26 mouse cellular contexts compared by ENCODE assay signal in the genomic region with DNA sequence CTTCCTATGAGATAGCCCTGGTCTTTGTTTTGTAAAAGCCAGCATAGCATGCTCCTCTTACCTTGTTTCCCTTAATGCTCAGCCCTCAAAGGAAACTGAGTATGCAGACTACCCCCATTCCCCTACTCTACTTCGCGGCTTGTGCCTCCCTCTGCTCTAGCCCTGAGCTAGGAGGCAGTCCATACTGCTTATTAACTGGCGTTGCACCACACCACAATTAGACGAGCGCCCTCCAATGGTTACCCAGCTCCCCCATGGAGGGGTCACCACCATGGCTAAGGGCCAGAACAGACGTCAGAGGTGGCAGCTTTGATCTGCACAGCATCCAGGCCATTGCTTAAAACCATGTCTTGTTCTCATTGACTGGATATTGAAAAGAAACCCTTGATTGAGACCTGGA. TPM values are rescaled to one million over a fixed set of nuclear protein-coding genes. Genes with fewer than 3 reads are reported as not detected.
DNase-seq lines count a peak whose midpoint lies in the region; ATAC-seq and TF ChIP-seq lines count a peak whose summit lies in the region.
"Had no signal": no experiment of that assay in that cellular context is flagged by ENCODE, and none has a peak within 500 bp of the region (broad histone marks: within the 10 kb centered on the region; RNA-seq: fewer than 3 reads in every experiment).

No protein-coding gene starts in this region.

- intact Hi-C loops in heart, postnatal 10 days (cut with DNase I): no loop called here

- DNase-seq in retina, postnatal 1 day: peak; percentile 19
- no peak for DNase-seq in retina, embryonic 14.5 days (ENCODE audit: low spot score)
- peak; percentile 80 to 83 for DNase-seq in heart, postnatal 10 days
- no peak for DNase-seq in thymus, postnatal 36 days
- DNase-seq in forebrain, embryonic 11.5 days (ENCODE audit: low spot score): no peak
- DNase-seq: adrenal gland, adult 2 months; cerebellum, adult 11-12 months; cerebellum, postnatal 36 days; gastrocnemius, postnatal 36 days; kidney, adult 18-20 months; left cerebral cortex, postnatal 4 days; liver; right cerebral cortex, postnatal 14 days; thymus, postnatal 14 days had no signal

- no peaks in the 10 kb centered on the region for H3K27me3 ChIP-seq in heart, embryonic 12.5 days (replicated peaks)
- H3K27me3 ChIP-seq in myocyte (ENCODE audit: control insufficient read depth, insufficient read depth, insufficient read length): no peaks in the 10 kb centered on the region
- no peaks in the 10 kb centered on the region for H3K27me3 ChIP-seq in intestine, embryonic 15.5 days (replicated peaks)
- H3K27me3 ChIP-seq in forebrain, embryonic 11.5 days (ENCODE audit: control insufficient read depth, insufficient read depth, low read length): no peaks in the 10 kb centered on the region
- H3K27me3 ChIP-seq: embryonic facial prominence, embryonic 15.5 days; liver, embryonic 15.5 days had no signal

- peak overlapping the region; percentile 77 for H3K4me2 ChIP-seq in heart, embryonic 12.5 days
- peak overlapping the region; percentile 63 for H3K4me2 ChIP-seq in myocyte (ENCODE audit: low read depth)
- no peak overlapping the region for H3K4me2 ChIP-seq in intestine, embryonic 15.5 days (replicated peaks)
- H3K4me2 ChIP-seq in forebrain, embryonic 11.5 days (ENCODE audit: low read depth, low read length, severe bottlenecking): no peak overlapping the region
- H3K4me2 ChIP-seq: embryonic facial prominence, embryonic 15.5 days; liver, embryonic 15.5 days; neural tube, embryonic 15.5 days had no signal

- H3K9me3 ChIP-seq in heart, embryonic 12.5 days (replicated peaks): no peaks in the 10 kb centered on the region
- H3K9me3 ChIP-seq in intestine, embryonic 15.5 days: no peaks in the 10 kb centered on the region
- H3K9me3 ChIP-seq in forebrain, embryonic 11.5 days (ENCODE audit: control insufficient read depth, low read length): no peaks in the 10 kb centered on the region
- H3K9me3 ChIP-seq: embryonic facial prominence, embryonic 15.5 days; liver, embryonic 15.5 days; neural tube, embryonic 15.5 days had no signal

- H3K27ac ChIP-seq in heart, embryonic 12.5 days (ENCODE audit: poor library complexity, severe bottlenecking): peak overlapping the region; percentile 91
- H3K27ac ChIP-seq in intestine, embryonic 15.5 days: no peak overlapping the region
- no peak overlapping the region for H3K27ac ChIP-seq in forebrain, embryonic 11.5 days (ENCODE audit: low read depth, low read length)
- H3K27ac ChIP-seq: embryonic facial prominence, embryonic 15.5 days; liver, embryonic 15.5 days; macrophage; neural tube, embryonic 15.5 days had no signal

- no peak overlapping the region for H3ac ChIP-seq in myocyte (ENCODE audit: control insufficient read depth, insufficient read length)

- H3K4me3 ChIP-seq in heart, embryonic 12.5 days: peak overlapping the region; percentile 56
- H3K4me3 ChIP-seq in myocyte: peak overlapping the region; percentile 20
- no peak overlapping the region for H3K4me3 ChIP-seq in intestine, embryonic 15.5 days (replicated peaks)
- no peak overlapping the region for H3K4me3 ChIP-seq in forebrain, embryonic 11.5 days (ENCODE audit: low read depth, low read length)
- H3K4me3 ChIP-seq: embryonic facial prominence, embryonic 15.5 days; liver, embryonic 15.5 days; neural tube, embryonic 15.5 days had no signal

- H3K9ac ChIP-seq in heart, embryonic 12.5 days: peak overlapping the region; percentile 80
- H3K9ac ChIP-seq in intestine, embryonic 15.5 days: no peak overlapping the region
- no peak overlapping the region for H3K9ac ChIP-seq in forebrain, embryonic 11.5 days (ENCODE audit: low read length)
- H3K9ac ChIP-seq: embryonic facial prominence, embryonic 15.5 days; liver, embryonic 15.5 days; neural tube, embryonic 15.5 days had no signal

- peaks cover 52% of the 10 kb centered on the region for H3K4me1 ChIP-seq in heart, embryonic 12.5 days (replicated peaks)
- no peaks in the 10 kb centered on the region for H3K4me1 ChIP-seq in intestine, embryonic 15.5 days (replicated peaks)
- 0 out of 2 replicates have a peak, but pooled peaks cover 3% of the 10 kb centered on the region for H3K4me1 ChIP-seq in forebrain, embryonic 11.5 days (replicated peaks; ENCODE audit: control insufficient read depth, insufficient read depth, low read length)
- H3K4me1 ChIP-seq: embryonic facial prominence, embryonic 15.5 days; liver, embryonic 15.5 days; neural tube, embryonic 15.5 days had no signal

- H3K79me2 ChIP-seq in myocyte (ENCODE audit: control insufficient read depth, insufficient read depth): no peaks in the 10 kb centered on the region

- 0 out of 2 replicates have a peak, but pooled peaks have one; percentile 40 for ATAC-seq in heart, embryonic 12.5 days (ENCODE audit: insufficient number of reproducible peaks, low FRiP score)
- ATAC-seq in intestine, embryonic 15.5 days: no peak
- ATAC-seq in forebrain, embryonic 11.5 days (replicated peaks; ENCODE audit: low FRiP score): no peak
- ATAC-seq: forebrain, embryonic 16.5 days had no signal

- peaks cover 4% of the 10 kb centered on the region; the same call in 1 of the 2 replicates for H3K36me3 ChIP-seq in heart, embryonic 12.5 days
- H3K36me3 ChIP-seq in myocyte (ENCODE audit: control insufficient read depth, insufficient read depth): no peaks in the 10 kb centered on the region
- H3K36me3 ChIP-seq in intestine, embryonic 15.5 days: no peaks in the 10 kb centered on the region
- H3K36me3 ChIP-seq in forebrain, embryonic 11.5 days (ENCODE audit: control insufficient read depth, insufficient read depth, low read length): no peaks in the 10 kb centered on the region
- H3K36me3 ChIP-seq: embryonic facial prominence, embryonic 15.5 days; liver, embryonic 15.5 days; neural tube, embryonic 15.5 days had no signal

- 43% methylated on average over 6 of the region's 6 CpGs for WGBS in heart, embryonic 12.5 days
- 75% methylated on average over 6 of the region's 6 CpGs for WGBS in intestine, embryonic 15.5 days
- 59% methylated on average over 6 of the region's 6 CpGs for WGBS in forebrain, embryonic 11.5 days

- no peak for TF ChIP-seq POLR2A in myocyte (IDR thresholded peaks at IDR 0.05; ENCODE audit: insufficient read length, low read depth)

TF ChIP-seq in myocyte, 11 proteins besides CTCF, POLR2A, EP300 and RAD21:
- TF ChIP-seq CEBPB (IDR thresholded peaks at IDR 0.05; ENCODE audit: insufficient read depth, poor library complexity, severe bottlenecking) (no peak), SRF (IDR thresholded peaks at IDR 0.05; ENCODE audit: control insufficient read depth, insufficient read length, low read depth) (no peak), POLR2AphosphoS2 (IDR thresholded peaks at IDR 0.05; ENCODE audit: insufficient read length, low read depth) (no peak), MAX (IDR thresholded peaks at IDR 0.05; ENCODE audit: low read depth) (no peak), REST (IDR thresholded peaks at IDR 0.05; ENCODE audit: insufficient read depth, insufficient read length) (no peak), USF1 (IDR thresholded peaks at IDR 0.05; ENCODE audit: low read depth) (no peak), TCF3 (IDR thresholded peaks at IDR 0.05; ENCODE audit: insufficient read length, low read depth) (no peak), E2F4 (IDR thresholded peaks at IDR 0.05; ENCODE audit: insufficient read depth) (no peak), MYOG (IDR thresholded peaks at IDR 0.05; ENCODE audit: control insufficient read depth in 1 of 3, insufficient read depth in 1 of 3, insufficient read length in 2 of 3, low read depth in 2 of 3) (no peak), TCF12 (IDR thresholded peaks at IDR 0.05; ENCODE audit: insufficient read depth, poor library complexity, severe bottlenecking) (no peak), MYOD1 (IDR thresholded peaks at IDR 0.05; ENCODE audit: control insufficient read depth in 1 of 3, insufficient read length in 2 of 3, low read depth in 2 of 3) (no peak)

RNA-seq across cellular contexts. Expression of a gene that starts 1.1 kb away (rescaled TPM):
- polyA plus RNA-seq in heart, embryonic 12.5 days (2016; fragmentation: Nextera tagmentation; extraction: Ambion mirVana): 1,088 and 1,135 TPM in 2 replicates
- 1,000 to 10,000 TPM; 1,601 to 1,720 TPM for total RNA-seq in heart, postnatal 10 days (2021)
- 158 TPM for polyA plus RNA-seq in myocyte (2012; fragmentation: generic; extraction: Trizol)
- polyA plus RNA-seq in intestine, embryonic 15.5 days (2015; fragmentation: Nextera tagmentation; extraction: Ambion mirVana): 0.53 and 0.94 TPM in 2 replicates
- polyA plus RNA-seq in forebrain, embryonic 11.5 days (2014; fragmentation: Nextera tagmentation; extraction: Ambion mirVana): not detected in 2 replicates
- total RNA-seq: adrenal gland, adult 2 months; layer of hippocampus, postnatal 10 days; left cerebral cortex, postnatal 4 days; midbrain, postnatal 0 days had no signal
- polyA plus RNA-seq: adrenal gland, adult 2 months; forebrain, embryonic 16.5 days; hindbrain, embryonic 11.5 days; large intestine, adult 2 months; macrophage had no signal

RNA-seq across cellular contexts. Expression of a gene that starts 34.6 kb away (rescaled TPM):
- polyA plus RNA-seq in heart, embryonic 12.5 days (2016; fragmentation: Nextera tagmentation; extraction: Ambion mirVana): 23.0 and 24.3 TPM in 2 replicates
- total RNA-seq in heart, postnatal 10 days (2021): 1 to 10 TPM; 4.7 to 4.8 TPM
- 19.7 TPM for polyA plus RNA-seq in myocyte (2012; fragmentation: generic; extraction: Trizol)
- 22.3 and 23.5 TPM in 2 replicates for polyA plus RNA-seq in intestine, embryonic 15.5 days (2015; fragmentation: Nextera tagmentation; extraction: Ambion mirVana)
- polyA plus RNA-seq in forebrain, embryonic 11.5 days (2014; fragmentation: Nextera tagmentation; extraction: Ambion mirVana): 26.0 and 29.1 TPM in 2 replicates

RNA-seq across cellular contexts. Expression of a gene that starts 58.0 kb away (rescaled TPM):
- polyA plus RNA-seq in heart, embryonic 12.5 days (2016; fragmentation: Nextera tagmentation; extraction: Ambion mirVana): 36.1 and 41.9 TPM in 2 replicates
- total RNA-seq in heart, postnatal 10 days (2021): 10 to 100 TPM; 13.9 to 16.5 TPM
- 9.9 TPM for polyA plus RNA-seq in myocyte (2012; fragmentation: generic; extraction: Trizol)
- polyA plus RNA-seq in intestine, embryonic 15.5 days (2015; fragmentation: Nextera tagmentation; extraction: Ambion mirVana): 39.5 and 41.5 TPM in 2 replicates
- polyA plus RNA-seq in forebrain, embryonic 11.5 days (2014; fragmentation: Nextera tagmentation; extraction: Ambion mirVana): 35.3 and 37.5 TPM in 2 replicates

Comparison
In these comparisons a context has a peak if more than half of its experiments do, and no peak if none do; other contexts are left out.
1. DNase-seq: peak in retina, postnatal 1 day (single experiment) and heart, postnatal 10 days (2 of 2); none in retina, embryonic 14.5 days (single experiment), thymus, postnatal 36 days (0 of 2) and forebrain, embryonic 11.5 days (single experiment).
2. H3K4me2 ChIP-seq: peak in heart, embryonic 12.5 days (single experiment) and myocyte (single experiment); none in intestine, embryonic 15.5 days (single experiment) and forebrain, embryonic 11.5 days (single experiment).
3. H3K4me3 ChIP-seq: peak in heart, embryonic 12.5 days (single experiment) and myocyte (single experiment); none in intestine, embryonic 15.5 days (single experiment) and forebrain, embryonic 11.5 days (single experiment).
4. RNA of a gene that starts 1.1 kb away (polyA plus RNA-seq): 1,088 to 1,135 TPM in heart, embryonic 12.5 days and 158 TPM in myocyte (single experiment); 0.53 to 0.94 TPM in intestine, embryonic 15.5 days and not detected in forebrain, embryonic 11.5 days; every median in the first group is over 10 times any median in the second.